In the genomic region with DNA sequence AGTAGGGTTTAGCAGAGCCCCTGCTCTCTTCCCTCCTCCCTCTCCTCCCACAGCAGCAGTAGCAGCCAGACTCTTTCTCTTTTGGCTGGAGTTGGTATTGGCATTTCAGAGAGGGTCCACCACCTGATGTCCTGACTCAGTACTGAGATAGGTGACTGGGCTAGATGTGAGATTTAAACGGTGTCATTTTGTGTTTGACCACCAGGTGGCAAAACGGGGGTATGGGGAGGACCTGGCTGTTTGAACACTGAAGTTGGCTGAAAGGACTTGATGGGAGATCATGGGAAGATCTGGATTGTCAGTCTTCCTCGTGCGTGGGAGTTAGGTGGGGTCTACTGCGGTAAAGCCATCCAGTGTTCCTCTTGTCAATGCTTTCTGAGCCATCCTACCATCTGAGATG, we compare ENCODE assay signal across 1 mouse cellular context.
TF ChIP-seq lines count a peak whose summit lies in the region.

No protein-coding gene starts in this region.

TF ChIP-seq in CH12.LX, 34 proteins besides CTCF, POLR2A, EP300 and RAD21:
- no peak for TF ChIP-seq MXI1 (IDR thresholded peaks at IDR 0.05; ENCODE audit: low read depth, low read length)
- TF ChIP-seq MYC (IDR thresholded peaks at IDR 0.05; ENCODE audit: low read depth, low read length): no peak
- no peak for TF ChIP-seq IRF4 (IDR thresholded peaks at IDR 0.05; ENCODE audit: low read depth, low read length)
- no peak for TF ChIP-seq JUN (IDR thresholded peaks at IDR 0.05; ENCODE audit: insufficient read depth, low read depth, low read length)
- TF ChIP-seq NRF1 (IDR thresholded peaks at IDR 0.05; ENCODE audit: low read depth, low read length): no peak
- peak; percentile 89 for TF ChIP-seq SMC3 (IDR thresholded peaks at IDR 0.05; ENCODE audit: low read depth, low read length)
- TF ChIP-seq ZNF384 (IDR thresholded peaks at IDR 0.05; ENCODE audit: low read depth, low read length): no peak
- TF ChIP-seq MAZ (IDR thresholded peaks at IDR 0.05; ENCODE audit: low read depth, low read length): 0 out of 2 replicates have a peak, but pooled peaks have one; percentile 41
- TF ChIP-seq MAX (IDR thresholded peaks at IDR 0.05; ENCODE audit: low read length): no peak
- no peak for TF ChIP-seq ZMIZ1 (IDR thresholded peaks at IDR 0.05; ENCODE audit: low read depth, low read length)
- no peak for TF ChIP-seq RCOR1 (conservative IDR thresholded peaks at IDR 0.05; ENCODE audit: low read depth, low read length)
